Mouse (Mus musculus) central nervous system, embryonic 11.5 days (tissue): ENCODE data around the gene Rab36. TPM values are rescaled to one million over a fixed set of nuclear protein-coding genes. Genes with fewer than 3 reads are reported as not detected.

ENCODE experiments used
- polyA plus RNA-seq: library from polyadenylated mRNA; depleted of rRNA; stranded (reverse); fragments of >200 nt; gene quantifications from 2 replicates; pipeline ENCODE4 v1.2.3, GENCODE M21; 2012; rRNA removed

Gene Rab36
- polyA plus RNA-seq, result 11.6 and 19.1 TPM in 2 replicates

GRCm38 (mm10) chr10:75036883-75037379 is at the start of gene Rab36:
Gene Rab36, plus strand, starts transcription at chr10:75037058.

DNA sequence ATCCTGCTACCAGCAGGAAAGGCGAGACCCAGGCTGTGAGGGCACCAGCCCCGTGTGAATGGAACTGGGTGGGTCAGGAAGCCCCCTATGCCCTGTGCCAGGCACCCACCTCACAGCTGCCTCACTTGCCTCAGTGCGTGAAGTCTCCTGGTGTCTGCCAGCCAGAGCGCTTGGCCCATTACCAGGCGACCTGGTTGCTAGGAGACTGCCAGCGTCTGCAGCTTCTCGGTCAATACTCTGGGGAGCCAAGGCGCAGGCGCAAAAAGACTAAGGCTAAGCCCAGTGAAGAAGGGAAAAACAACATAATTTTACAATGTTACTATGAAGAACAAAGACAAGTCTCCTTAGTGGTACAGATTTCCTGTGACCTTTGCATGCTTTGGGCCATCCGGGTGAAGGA is 4.5 kb upstream of the Rab36 start, which contains the start of gene Rsph14:
Gene Rsph14, minus strand, starts transcription at position 192 of the 400 bp plus-strand sequence.

DNA sequence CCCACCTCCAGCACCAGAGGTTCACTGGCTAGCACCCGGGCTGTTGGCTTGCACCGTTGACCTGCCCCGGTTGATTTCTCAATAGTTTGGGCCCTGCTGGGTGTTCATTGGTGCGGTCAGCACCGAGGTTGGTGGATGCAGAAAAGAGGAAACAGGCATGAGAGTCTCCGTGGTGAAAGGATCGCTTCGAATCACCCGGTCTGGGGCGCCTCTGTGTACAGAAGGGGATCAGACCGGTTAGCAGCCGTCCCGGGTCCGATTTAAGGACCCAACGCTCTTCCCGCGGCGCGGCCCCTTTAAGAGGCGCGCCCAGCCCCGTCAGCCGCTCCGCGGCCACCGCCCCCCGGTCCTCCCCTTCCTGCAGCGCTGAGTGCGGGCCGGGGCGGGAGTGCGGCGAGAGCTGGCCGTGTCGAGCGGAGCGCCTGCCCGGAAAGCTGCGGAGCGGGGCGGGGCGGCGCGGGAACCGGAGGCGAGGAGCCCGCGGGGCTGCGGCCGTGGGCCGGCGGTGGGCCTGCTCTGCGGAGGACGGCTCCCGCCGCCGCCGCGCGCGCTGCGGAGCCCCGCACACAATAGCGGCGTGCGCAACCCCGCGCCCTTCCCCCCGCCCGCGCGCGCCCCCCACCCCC is 23.5 kb downstream of the Rab36 start, which contains the start of gene Bcr:
Gene Bcr, plus strand, starts transcription at position 376 of the 626 bp plus-strand sequence.

Other genes starting within 250 kb of the Rab36 start
- gene Gnaz, start 69.9 kb upstream of the Rab36 start, polyA plus RNA-seq, result 7.5 and 8.9 TPM in 2 replicates
- gene Rsph14, start 4.5 kb upstream of the Rab36 start, polyA plus RNA-seq, result 0.05 and 0.09 TPM in 2 replicates
- gene Bcr, start 23.5 kb downstream of the Rab36 start, polyA plus RNA-seq, result 32.3 and 37.9 TPM in 2 replicates
- gene Specc1l, start 175.0 kb downstream of the Rab36 start, polyA plus RNA-seq, result 31.3 and 34.5 TPM in 2 replicates